Mouse (Mus musculus): ENCODE measurements at regions not wholly inside any gene's neighbourhood (a gene's known extent, or its start where the extent isn't known, plus 50 kb on each side); places are given as distances from the start of the nearest gene placed in this dataset.

GRCm38 (mm10) chr6:61115250-61115649 lies 64.9 kb upstream of the Ccser1 start:
- ATAC-seq (replicated peaks; ENCODE audit: low read depth, poor library complexity, severe bottlenecking) = no peak

- ATAC-seq (replicated peaks; ENCODE audit: low read depth, poor library complexity, severe bottlenecking) = no peak
Measured at GRCm38 (mm10) chr6:61119590-61119989, 60.5 kb upstream of the Ccser1 start.

DNA sequence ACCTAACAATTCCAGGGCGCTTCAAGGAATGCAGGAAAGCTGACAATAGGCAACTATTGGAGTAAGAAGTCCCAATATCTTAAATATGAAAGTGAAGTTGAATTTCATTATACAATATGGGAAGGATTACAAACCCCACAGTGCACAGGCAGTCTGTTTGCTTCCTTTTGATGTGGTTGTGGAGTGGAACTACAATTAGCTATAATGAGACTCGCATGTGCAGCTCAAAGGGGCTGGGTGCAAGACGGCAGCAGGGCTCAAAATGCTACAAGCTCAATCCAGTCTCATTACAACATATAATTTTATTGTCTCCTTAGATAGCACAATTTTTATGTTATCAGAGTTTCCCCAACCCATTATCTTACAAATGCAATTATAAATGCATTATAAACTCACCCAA lies 54.7 kb upstream of the Ccser1 start:
- ATAC-seq (replicated peaks; ENCODE audit: low read depth, poor library complexity, severe bottlenecking) = no peak

DNA sequence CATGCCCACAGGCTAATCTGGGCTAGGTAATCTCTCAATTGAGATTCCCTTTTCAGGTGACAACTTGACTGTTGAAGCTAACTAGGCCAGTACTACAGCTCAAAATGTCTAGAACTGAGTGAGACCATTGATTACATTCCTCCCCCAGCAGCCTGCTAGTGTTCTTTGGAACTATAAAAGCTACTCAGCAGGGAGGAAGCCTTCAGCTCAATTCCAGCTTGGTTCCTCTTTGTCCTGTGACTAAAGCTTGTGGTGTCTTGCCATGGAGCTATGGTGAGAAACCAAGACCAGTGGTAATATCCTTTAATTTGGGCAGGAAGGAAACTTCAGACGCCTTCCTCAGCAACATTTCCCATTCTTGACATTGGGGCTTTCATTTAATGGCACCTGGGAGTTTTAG lies 52.9 kb upstream of the Ccser1 start:
- ATAC-seq (replicated peaks; ENCODE audit: low read depth, poor library complexity, severe bottlenecking) = peak; percentile 29

DNA sequence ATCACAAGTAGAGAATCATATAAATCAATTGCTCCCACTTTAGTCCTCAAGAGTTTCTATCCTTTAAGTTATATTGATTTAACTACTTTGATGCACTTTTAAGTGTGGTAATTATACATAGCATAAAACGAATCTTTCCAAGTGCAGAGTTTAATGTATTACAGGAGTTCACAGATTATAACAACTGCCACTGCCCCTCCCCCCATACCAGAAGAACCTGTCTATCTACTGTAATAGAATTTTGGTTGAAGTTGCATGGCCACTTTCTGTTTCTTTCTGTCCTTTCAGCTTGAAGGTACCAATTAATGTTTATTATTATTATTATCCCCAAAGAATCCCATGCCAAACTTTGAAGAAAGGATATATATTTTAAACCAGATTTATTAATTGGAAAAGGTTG lies 51.9 kb upstream of the Ccser1 start:
- no peak for ATAC-seq (replicated peaks; ENCODE audit: low read depth, poor library complexity, severe bottlenecking)

All from common myeloid progenitor, adult 5-6 weeks (primary cell).